ENCODE assay signal across 17 mouse cellular contexts in genomic region chr6:145040732-145041131, GRCm38 (mm10). TPM values are rescaled to one million over a fixed set of nuclear protein-coding genes. Genes with fewer than 3 reads are reported as not detected.
DNase-seq lines count a peak whose midpoint lies in the region; ATAC-seq and TF ChIP-seq lines count a peak whose summit lies in the region.
"Had no signal": no experiment of that assay in that cellular context is flagged by ENCODE, and none has a peak within 500 bp of the region (broad histone marks: within the 10 kb centered on the region; RNA-seq: fewer than 3 reads in every experiment).

No protein-coding gene starts in this region.

- H3K36me3 ChIP-seq in ES-E14 (ENCODE audit: control insufficient read depth, insufficient read depth, low read length, poor library complexity, severe bottlenecking) = peaks cover 37% of the 10 kb centered on the region
- no peaks in the 10 kb centered on the region for H3K36me3 ChIP-seq in forebrain, embryonic 16.5 days (ENCODE audit: control insufficient read depth, insufficient read depth)
- peaks cover 28% of the 10 kb centered on the region for H3K36me3 ChIP-seq in midbrain, embryonic 12.5 days
- H3K36me3 ChIP-seq: heart, embryonic 15.5 days; intestine, embryonic 15.5 days; liver, embryonic 15.5 days had no signal

- no peaks in the 10 kb centered on the region for H3K27me3 ChIP-seq in forebrain, embryonic 16.5 days (replicated peaks; ENCODE audit: control insufficient read depth, insufficient read depth, low read length)
- H3K27me3 ChIP-seq in midbrain, embryonic 12.5 days = no peaks in the 10 kb centered on the region
- H3K27me3 ChIP-seq: heart, embryonic 15.5 days; intestine, embryonic 15.5 days had no signal

- H3K4me1 ChIP-seq in ES-E14 (ENCODE audit: control insufficient read depth in 2 of 2, insufficient read depth in 2 of 2, low read length in 2 of 2, poor library complexity in 1 of 2) = peaks cover 0 to 2% of the 10 kb centered on the region in 2 experiments; a peak in 1 of 4 replicates
- H3K4me1 ChIP-seq in forebrain, embryonic 16.5 days (replicated peaks; ENCODE audit: control insufficient read depth, insufficient read depth, low read length) = peaks cover 35% of the 10 kb centered on the region
- H3K4me1 ChIP-seq in midbrain, embryonic 12.5 days = peaks cover 29% of the 10 kb centered on the region
- H3K4me1 ChIP-seq: heart, embryonic 15.5 days; liver, embryonic 15.5 days had no signal

- intact Hi-C loops in gastrocnemius, adult 2 months (cut with DNase I) = no loop called here
- intact Hi-C loops in gastrocnemius, postnatal 14 days (cut with DNase I; ENCODE audit: low total_unique reads) = no loop called here
- intact Hi-C loops in heart, postnatal 25 days (cut with DNase I) = no loop called here

- H3K4me3 ChIP-seq in gastrocnemius, adult 2 months = peak overlapping the region; percentile 34
- H3K4me3 ChIP-seq in ES-E14 (ENCODE audit: insufficient read depth in 1 of 2, low read depth in 1 of 2, low read length in 2 of 2, poor library complexity in 1 of 2, severe bottlenecking in 1 of 2) = no peak overlapping the region; a peak in 1 of 4 replicates
- H3K4me3 ChIP-seq in forebrain, embryonic 16.5 days (replicated peaks; ENCODE audit: low read length) = no peak overlapping the region
- no peak overlapping the region for H3K4me3 ChIP-seq in midbrain, embryonic 12.5 days
- H3K4me3 ChIP-seq: heart, embryonic 15.5 days; intestine, embryonic 15.5 days; liver, embryonic 15.5 days; myocyte had no signal

- H3K9me3 ChIP-seq in ES-E14 (ENCODE audit: control insufficient read depth, insufficient read depth, low read depth, low read length) = no peaks in the 10 kb centered on the region
- no peaks in the 10 kb centered on the region for H3K9me3 ChIP-seq in forebrain, embryonic 16.5 days (ENCODE audit: control insufficient read depth, low read length)
- H3K9me3 ChIP-seq in midbrain, embryonic 12.5 days = no peaks in the 10 kb centered on the region
- H3K9me3 ChIP-seq: heart, embryonic 15.5 days; intestine, embryonic 15.5 days; liver, embryonic 15.5 days had no signal

- ATAC-seq in forebrain, embryonic 16.5 days = 0 out of 2 replicates have a peak, but pooled peaks have one; percentile 18
- ATAC-seq in midbrain, embryonic 12.5 days (ENCODE audit: low FRiP score, low read depth) = no peak
- no peak for ATAC-seq in cerebellum, adult (ENCODE audit: insufficient number of reproducible peaks, low FRiP score, low TSS enrichment)
- ATAC-seq: intestine, embryonic 15.5 days had no signal

- H3K9ac ChIP-seq in ES-E14 (ENCODE audit: insufficient read depth, low read depth, low read length, poor library complexity, severe bottlenecking) = peak overlapping the region; percentile 40; the same call in 1 of the 2 replicates
- no peak overlapping the region for H3K9ac ChIP-seq in forebrain, embryonic 16.5 days (replicated peaks; ENCODE audit: low read depth, low read length)
- no peak overlapping the region for H3K9ac ChIP-seq in midbrain, embryonic 12.5 days (replicated peaks)
- H3K9ac ChIP-seq: heart, embryonic 15.5 days; intestine, embryonic 15.5 days; liver, embryonic 15.5 days had no signal

- WGBS in forebrain, embryonic 16.5 days = 37% methylated on average over 7 of the region's 7 CpGs
- WGBS in midbrain, embryonic 12.5 days = 30% methylated on average over 7 of the region's 7 CpGs

- TF ChIP-seq CTCF in gastrocnemius, adult 2 months (IDR thresholded peaks at IDR 0.05) = no peak

- peak overlapping the region; percentile 9; the same call in 1 of the 2 replicates for H3K4me2 ChIP-seq in forebrain, embryonic 16.5 days (ENCODE audit: low read length)
- H3K4me2 ChIP-seq in midbrain, embryonic 12.5 days (replicated peaks) = peak overlapping the region; percentile 18; the same call in 1 of the 2 replicates
- H3K4me2 ChIP-seq: heart, embryonic 15.5 days; intestine, embryonic 15.5 days; liver, embryonic 15.5 days had no signal

- DNase-seq in gastrocnemius, adult 2 months = no peak
- no peak for DNase-seq in gastrocnemius, postnatal 14 days
- DNase-seq in ES-E14 (ENCODE audit: low read depth, low spot score) = no peak
- no peak for DNase-seq in adrenal gland, postnatal 14 days
- no peak for DNase-seq in heart, postnatal 25 days (ENCODE audit: low spot score)
- DNase-seq: adrenal gland, adult 2 months; cerebellum, postnatal 14 days; gastrocnemius, postnatal 36 days; left cerebral cortex, postnatal 4 days had no signal

- H3K27ac ChIP-seq in gastrocnemius, adult 2 months = no peak overlapping the region
- no peak overlapping the region for H3K27ac ChIP-seq in ES-E14 (ENCODE audit: insufficient read depth, low read depth, low read length, poor library complexity, severe bottlenecking)
- H3K27ac ChIP-seq in forebrain, embryonic 16.5 days (ENCODE audit: low read length) = no peak overlapping the region; the same call in 1 of the 2 replicates
- H3K27ac ChIP-seq in midbrain, embryonic 12.5 days (replicated peaks) = peak overlapping the region; percentile 52
- H3K27ac ChIP-seq: heart, embryonic 15.5 days; intestine, embryonic 15.5 days; kidney, postnatal 0 days; liver, embryonic 15.5 days had no signal

- in situ Hi-C loops in ES-E14 (cut with MboI; ENCODE audit: low sequenced_read_pairs in 2 of 2, unreplicated experiment in 2 of 2) = no loop called here

TF ChIP-seq in ES-E14, 5 proteins besides CTCF, POLR2A, EP300 and RAD21:
- TF ChIP-seq MAFK (IDR thresholded peaks at IDR 0.05; ENCODE audit: insufficient read depth, low read depth, low read length) = no peak
- TF ChIP-seq CHD2 (IDR thresholded peaks at IDR 0.05; ENCODE audit: low read depth, low read length) = no peak
- TF ChIP-seq HCFC1 (IDR thresholded peaks at IDR 0.05; ENCODE audit: borderline replicate concordance, insufficient read depth, low read length) = no peak
- TF ChIP-seq ZNF384 (IDR thresholded peaks at IDR 0.05; ENCODE audit: low read depth, low read length) = no peak
- no peak for TF ChIP-seq ZC3H11A (IDR thresholded peaks at IDR 0.05; ENCODE audit: borderline replicate concordance, low read depth, low read length)

RNA-seq across cellular contexts. Expression of gene Bcat1, which starts 35.3 kb away (rescaled TPM):
- total RNA-seq in gastrocnemius, adult 2 months (2021) = under 1 TPM; 0.64 to 0.66 TPM
- total RNA-seq in gastrocnemius, postnatal 14 days (2021) = 1 to 10 TPM; 6.8 to 8.8 TPM
- total RNA-seq in ES-E14 (2012; rRNA removed) = 121 and 180 TPM in 2 replicates
- 108 and 110 TPM in 2 replicates for polyA plus RNA-seq in forebrain, embryonic 16.5 days (2015; fragmentation: Nextera tagmentation; extraction: Ambion mirVana)
- polyA plus RNA-seq in midbrain, embryonic 12.5 days (2016; fragmentation: Nextera tagmentation; extraction: Ambion mirVana) = 105 and 107 TPM in 2 replicates
- 5.9 and 8.0 TPM in 2 replicates for total RNA-seq in adrenal gland, postnatal 14 days (2021)
- total RNA-seq in heart, postnatal 25 days (2021) = 1 to 10 TPM; 1.5 to 1.6 TPM

Comparison
In these comparisons a context has a peak if more than half of its experiments do, and no peak if none do; other contexts are left out.
1. RNA of gene Bcat1, which starts 35.3 kb away (total RNA-seq): 121 to 180 TPM in ES-E14; 6.8 to 8.8 TPM in gastrocnemius, postnatal 14 days, 5.9 to 8.0 TPM in adrenal gland, postnatal 14 days, 1.5 to 1.6 TPM in heart, postnatal 25 days and 0.64 to 0.66 TPM in gastrocnemius, adult 2 months; every median in the first group is over 10 times any median in the second.